Mouse (Mus musculus): ENCODE measurements around the gene Ofd1.

DNA sequence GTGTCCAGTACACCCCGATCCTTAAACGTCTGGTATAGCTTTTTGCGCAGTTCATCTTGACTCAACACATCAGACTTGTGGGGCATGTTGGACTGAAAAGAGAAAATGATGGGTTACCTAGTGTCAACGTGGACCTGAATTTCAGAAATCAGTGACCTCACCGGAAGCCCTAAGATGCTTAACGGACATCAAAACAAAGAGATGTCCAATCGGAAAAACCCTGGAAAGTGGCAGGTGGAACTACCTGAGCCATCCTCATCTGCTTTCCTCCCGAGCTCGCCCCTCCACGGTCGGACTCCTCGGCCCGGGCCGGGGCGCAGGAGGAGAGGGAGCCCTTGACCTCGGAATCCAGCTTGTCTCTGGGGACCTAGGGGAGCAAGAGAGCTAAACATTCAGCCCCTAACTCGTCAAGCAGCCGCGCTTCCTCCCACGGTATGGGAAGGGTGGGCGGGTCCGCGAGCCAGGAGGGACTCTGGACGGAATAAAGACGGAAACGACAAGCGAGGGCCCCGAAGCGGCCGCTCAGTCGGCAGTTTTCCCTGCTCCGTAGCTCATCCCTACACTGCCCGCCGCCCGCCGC lies 378 bp downstream of the Ofd1 start, which contains the start of gene Trappc2:
- no peak for TF ChIP-seq EP300 (IDR thresholded peaks at IDR 0.05; ENCODE audit: low read depth)
- no peak for TF ChIP-seq CTCF (IDR thresholded peaks at IDR 0.05; ENCODE audit: low read depth)
